Mouse (Mus musculus): Measurements from ENCODE around the gene Ipo11. TPM values are rescaled to one million over a fixed set of nuclear protein-coding genes. Genes with fewer than 3 reads are reported as not detected.
"Not testable (repeated sequence)": the region's sequence is repeated elsewhere in the genome, so short reads cannot be mapped to it uniquely, and the experiment has no call there.

Gene Ipo11
- total and polyA plus RNA-seq, 2 experiments from 2014 or later, result 33.9 to 46.7 TPM

DNA sequence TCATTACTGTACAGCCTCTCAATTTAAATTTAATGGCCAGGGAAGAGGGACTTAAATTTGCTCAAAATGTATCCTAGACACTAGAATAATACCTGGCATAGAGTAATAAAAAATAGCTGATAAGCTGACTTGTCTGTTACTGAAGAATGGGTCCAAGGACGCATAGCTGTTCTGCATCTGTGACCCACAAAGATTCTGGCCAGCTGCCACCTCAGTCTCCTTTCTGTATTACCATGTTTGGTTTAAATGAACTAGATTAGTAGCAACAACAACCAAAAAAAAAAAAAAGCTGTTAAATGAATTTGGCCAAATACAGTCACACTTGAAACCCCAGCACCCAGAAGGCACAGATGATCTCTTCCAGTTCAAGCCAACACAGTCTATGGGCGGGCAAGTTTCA, 7.6 kb downstream of the Ipo11 start:
- H3K4me3 ChIP-seq (ENCODE audit: low read length), result no peak overlapping the region
- WGBS, result 92% methylated on average over 2 of the region's 2 CpGs
- H3K36me3 ChIP-seq (ENCODE audit: insufficient read depth, low read length), result no peaks in the 10 kb centered on the region
- H3K9me3 ChIP-seq (ENCODE audit: low read length), result no peaks in the 10 kb centered on the region
- no peak for ATAC-seq
- H3K27me3 ChIP-seq (ENCODE audit: insufficient read depth, low read length), result no peaks in the 10 kb centered on the region
- no peak overlapping the region for H3K4me2 ChIP-seq (ENCODE audit: low read depth, low read length)
- H3K27ac ChIP-seq, result no peak overlapping the region
- no peak for TF ChIP-seq CTCF (IDR thresholded peaks at IDR 0.05; ENCODE audit: low read depth)
- no peaks in the 10 kb centered on the region for H3K4me1 ChIP-seq (ENCODE audit: insufficient read depth, low read length)
- no peak for DNase-seq (ENCODE audit: low spot score)
- H3K9ac ChIP-seq (replicated peaks; ENCODE audit: low read length), result no peak overlapping the region

DNA sequence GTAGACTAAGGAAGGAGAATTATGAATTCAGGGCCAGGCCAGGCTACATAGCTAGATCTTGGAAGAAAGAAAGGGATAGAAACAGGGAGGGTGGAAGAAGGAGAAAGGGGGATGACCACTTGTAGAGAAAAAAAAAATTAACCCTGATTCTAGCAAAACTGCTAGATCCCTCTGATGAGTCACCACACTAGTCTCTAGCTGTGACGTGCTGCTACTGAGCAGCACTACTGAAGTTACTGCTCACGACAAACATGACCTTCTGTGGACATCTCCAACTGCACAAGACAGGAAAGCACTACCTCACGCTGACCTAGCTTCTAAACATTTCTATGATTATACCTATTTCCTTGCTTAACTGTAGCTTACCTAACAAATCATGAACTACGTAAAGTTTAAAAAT, 8.5 kb downstream of the Ipo11 start:
- Histone ChIP-seq H3K4me2 (ENCODE audit: low read depth, low read length) (no peak overlapping the region), H3K27ac (no peak overlapping the region), H3K27me3 (ENCODE audit: insufficient read depth, low read length) (no peaks in the 10 kb centered on the region), H3K9ac (replicated peaks; ENCODE audit: low read length) (no peak overlapping the region), H3K4me3 (ENCODE audit: low read length) (no peak overlapping the region), H3K9me3 (ENCODE audit: low read length) (no peaks in the 10 kb centered on the region), H3K36me3 (ENCODE audit: insufficient read depth, low read length) (no peaks in the 10 kb centered on the region), H3K4me1 (ENCODE audit: insufficient read depth, low read length) (no peaks in the 10 kb centered on the region)
- WGBS, result 97% methylated on average over 4 of the region's 4 CpGs
- TF ChIP-seq CTCF (IDR thresholded peaks at IDR 0.05; ENCODE audit: low read depth), result no peak
- no peak for DNase-seq (ENCODE audit: low spot score)
- ATAC-seq, result no peak

- H3K9ac ChIP-seq (replicated peaks; ENCODE audit: low read length); H3K9me3 ChIP-seq (ENCODE audit: low read length); H3K4me3 ChIP-seq (ENCODE audit: low read length); DNase-seq (ENCODE audit: low spot score); H3K27me3 ChIP-seq (ENCODE audit: insufficient read depth, low read length); H3K4me2 ChIP-seq (ENCODE audit: low read depth, low read length); ATAC-seq; H3K4me1 ChIP-seq (ENCODE audit: insufficient read depth, low read length); H3K36me3 ChIP-seq (ENCODE audit: insufficient read depth, low read length); H3K27ac ChIP-seq: not testable (repeated sequence)
- 98% methylated on average over 3 of the region's 3 CpGs for WGBS
Observed at GRCm38 (mm10) chr13:106925921-106926320, 10.8 kb downstream of the Ipo11 start.

DNA sequence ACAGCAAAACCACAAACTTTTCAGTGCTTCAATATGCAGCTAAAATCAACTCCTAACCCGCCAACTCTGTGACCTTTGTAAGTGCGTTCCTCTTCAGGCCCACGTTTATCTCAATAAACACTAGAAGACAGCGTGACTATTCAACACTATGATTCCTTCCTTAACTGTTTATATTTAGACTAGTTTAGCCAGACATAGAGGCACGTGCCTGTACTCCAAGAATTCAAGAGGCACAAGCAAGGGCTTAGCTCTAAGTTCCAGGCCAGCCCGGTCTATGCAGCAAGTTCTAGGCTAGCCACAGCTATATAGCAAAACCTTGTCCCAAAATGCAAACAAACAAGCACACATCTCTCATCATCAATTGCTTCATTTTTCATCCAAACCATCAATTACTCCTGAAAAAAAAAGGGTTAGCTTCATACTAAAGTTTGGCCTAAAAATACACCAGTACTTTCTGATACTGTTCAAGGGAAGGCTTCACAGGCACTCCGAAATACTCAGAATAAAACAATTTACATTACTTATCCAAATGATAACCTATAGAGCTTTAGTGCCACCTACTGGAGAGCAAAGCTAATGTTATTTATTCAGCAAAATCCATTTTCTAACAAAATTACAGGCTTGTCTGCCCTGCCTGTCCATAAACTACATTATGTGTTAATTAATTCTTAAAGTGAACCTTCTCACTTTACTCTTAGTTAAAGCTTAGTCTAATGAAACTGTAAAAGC, 18.3 kb downstream of the Ipo11 start:
- H3K36me3 ChIP-seq (ENCODE audit: insufficient read depth, low read length), result peaks cover 7% of the 10 kb centered on the region; the same call in 1 of the 2 replicates
- ATAC-seq, result no peak

GRCm38 (mm10) chr13:106913125-106913736, 23.5 kb downstream of the Ipo11 start:
- Histone ChIP-seq H3K36me3 (ENCODE audit: insufficient read depth, low read length) (no peaks in the 10 kb centered on the region; the same call in 1 of the 2 replicates), H3K4me2 (ENCODE audit: low read depth, low read length) (no peak overlapping the region), H3K27ac (no peak overlapping the region), H3K4me3 (ENCODE audit: low read length) (no peak overlapping the region), H3K9ac (replicated peaks; ENCODE audit: low read length) (no peak overlapping the region), H3K4me1 (ENCODE audit: insufficient read depth, low read length) (no peaks in the 10 kb centered on the region), H3K27me3 (ENCODE audit: insufficient read depth, low read length) (no peaks in the 10 kb centered on the region), H3K9me3 (ENCODE audit: low read length) (no peaks in the 10 kb centered on the region)
- TF ChIP-seq CTCF (IDR thresholded peaks at IDR 0.05; ENCODE audit: low read depth), result no peak
- WGBS, result 89% methylated on average over 3 of the region's 3 CpGs
- no peak for ATAC-seq
- DNase-seq (ENCODE audit: low spot score), result no peak

More for the DNA sequence above, 18.3 kb downstream of the Ipo11 start:
- WGBS, result 81% methylated on average over 7 of the region's 7 CpGs
- Histone ChIP-seq H3K4me2 (ENCODE audit: low read depth, low read length) (no peak overlapping the region), H3K27me3 (ENCODE audit: insufficient read depth, low read length) (no peaks in the 10 kb centered on the region), H3K4me3 (ENCODE audit: low read length) (no peak overlapping the region), H3K4me1 (ENCODE audit: insufficient read depth, low read length) (no peaks in the 10 kb centered on the region), H3K9ac (replicated peaks; ENCODE audit: low read length) (no peak overlapping the region), H3K27ac (no peak overlapping the region), H3K9me3 (ENCODE audit: low read length) (no peaks in the 10 kb centered on the region)
- peak; percentile 88 for DNase-seq (ENCODE audit: low spot score)
- TF ChIP-seq CTCF (IDR thresholded peaks at IDR 0.05; ENCODE audit: low read depth), result peak; percentile 73

DNA sequence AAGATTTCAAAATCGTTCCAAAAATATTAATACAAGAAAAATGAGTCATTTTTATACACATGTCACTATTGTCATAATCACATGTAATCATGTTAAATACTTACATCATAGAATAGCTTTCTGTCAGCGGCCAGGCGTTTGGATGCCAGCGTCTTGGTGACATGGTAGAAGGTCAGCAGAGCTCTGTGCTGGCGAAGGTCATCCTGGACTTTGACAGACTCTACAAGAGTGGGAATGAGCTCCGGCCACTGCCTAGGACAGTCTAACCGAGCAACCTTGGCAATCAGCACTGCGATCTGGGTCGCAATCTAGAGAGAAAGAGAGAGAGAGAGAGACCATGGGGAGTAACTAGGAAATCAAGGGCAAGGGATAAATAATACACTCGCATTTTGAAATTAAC, 26.7 kb downstream of the Ipo11 start:
- no peaks in the 10 kb centered on the region for H3K27me3 ChIP-seq (ENCODE audit: insufficient read depth, low read length)
- no peak overlapping the region for H3K4me3 ChIP-seq (ENCODE audit: low read length)
- no peak overlapping the region for H3K4me2 ChIP-seq (ENCODE audit: low read depth, low read length)
- TF ChIP-seq CTCF (IDR thresholded peaks at IDR 0.05; ENCODE audit: low read depth), result no peak
- 96% methylated on average over 10 of the region's 10 CpGs for WGBS
- ATAC-seq (no peak), DNase-seq (ENCODE audit: low spot score) (no peak)
- H3K9me3 ChIP-seq (ENCODE audit: low read length), result no peaks in the 10 kb centered on the region
- no peak overlapping the region for H3K9ac ChIP-seq (replicated peaks; ENCODE audit: low read length)
- peaks cover 3% of the 10 kb centered on the region; the same call in 1 of the 2 replicates for H3K36me3 ChIP-seq (ENCODE audit: insufficient read depth, low read length)
- no peak overlapping the region for H3K27ac ChIP-seq
- no peaks in the 10 kb centered on the region for H3K4me1 ChIP-seq (ENCODE audit: insufficient read depth, low read length)

DNA sequence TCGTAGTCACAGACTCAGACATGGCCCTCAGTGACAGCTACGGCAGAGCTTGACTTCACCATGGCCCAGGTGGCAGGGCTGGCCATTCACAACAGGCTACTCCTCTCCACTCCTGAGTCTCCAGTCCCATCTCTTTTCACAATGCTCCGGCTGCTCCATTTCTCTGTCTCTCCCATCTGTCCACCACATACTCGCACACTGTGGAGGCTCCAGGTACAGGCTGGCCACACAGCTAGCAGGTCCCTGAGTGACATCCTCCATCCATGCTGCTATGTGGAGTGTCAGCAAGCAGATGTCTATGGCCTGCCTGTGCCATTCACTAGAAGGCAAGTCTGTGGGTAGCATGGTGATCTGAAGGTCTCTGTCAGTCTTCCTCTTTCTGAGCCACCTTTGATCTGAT, 29.5 kb downstream of the Ipo11 start:
- H3K27ac ChIP-seq, result no peak overlapping the region
- no peaks in the 10 kb centered on the region for H3K27me3 ChIP-seq (ENCODE audit: insufficient read depth, low read length)
- H3K9ac ChIP-seq (replicated peaks; ENCODE audit: low read length), result no peak overlapping the region
- ATAC-seq (peak; percentile 59; the same call in 1 of the 2 replicates), DNase-seq (ENCODE audit: low spot score) (no peak)
- no peak overlapping the region for H3K4me2 ChIP-seq (ENCODE audit: low read depth, low read length)
- H3K9me3 ChIP-seq (ENCODE audit: low read length), result no peaks in the 10 kb centered on the region
- peaks cover 3% of the 10 kb centered on the region; the same call in 1 of the 2 replicates for H3K36me3 ChIP-seq (ENCODE audit: insufficient read depth, low read length)
- H3K4me3 ChIP-seq (ENCODE audit: low read length), result no peak overlapping the region
- no peaks in the 10 kb centered on the region for H3K4me1 ChIP-seq (ENCODE audit: insufficient read depth, low read length)
- 89% methylated on average over 4 of the region's 4 CpGs for WGBS
- no peak for TF ChIP-seq CTCF (IDR thresholded peaks at IDR 0.05; ENCODE audit: low read depth)

GRCm38 (mm10) chr13:106905154-106905553, 31.6 kb downstream of the Ipo11 start:
- WGBS, result 88% methylated on average over 6 of the region's 6 CpGs

More at GRCm38 (mm10) chr13:106905154-106905553, 31.6 kb downstream of the Ipo11 start:
- H3K27ac ChIP-seq; H3K9me3 ChIP-seq (ENCODE audit: low read length); H3K27me3 ChIP-seq (ENCODE audit: insufficient read depth, low read length); H3K36me3 ChIP-seq (ENCODE audit: insufficient read depth, low read length); DNase-seq (ENCODE audit: low spot score); H3K4me3 ChIP-seq (ENCODE audit: low read length); H3K4me1 ChIP-seq (ENCODE audit: insufficient read depth, low read length); H3K9ac ChIP-seq (replicated peaks; ENCODE audit: low read length); H3K4me2 ChIP-seq (ENCODE audit: low read depth, low read length); ATAC-seq: not testable (repeated sequence)

Data from hindbrain, postnatal 0 days (tissue).